Mouse (Mus musculus): Measurements from ENCODE around the gene Ngp.
"Not testable (repeated sequence)": the region's sequence is repeated elsewhere in the genome, so short reads cannot be mapped to it uniquely, and the experiment has no call there.

Gene Ngp

GRCm38 (mm10) chr9:110419511-110420112 lies at the start of gene Ngp:
Gene Ngp, plus strand, starts transcription at chr9:110419747.
- no peak for DNase-seq (ENCODE audit: low read depth)

GRCm38 (mm10) chr9:110369860-110370259 lies 49.7 kb upstream of the Ngp start:
- peak; percentile 68 for DNase-seq (ENCODE audit: low read depth)

DNA sequence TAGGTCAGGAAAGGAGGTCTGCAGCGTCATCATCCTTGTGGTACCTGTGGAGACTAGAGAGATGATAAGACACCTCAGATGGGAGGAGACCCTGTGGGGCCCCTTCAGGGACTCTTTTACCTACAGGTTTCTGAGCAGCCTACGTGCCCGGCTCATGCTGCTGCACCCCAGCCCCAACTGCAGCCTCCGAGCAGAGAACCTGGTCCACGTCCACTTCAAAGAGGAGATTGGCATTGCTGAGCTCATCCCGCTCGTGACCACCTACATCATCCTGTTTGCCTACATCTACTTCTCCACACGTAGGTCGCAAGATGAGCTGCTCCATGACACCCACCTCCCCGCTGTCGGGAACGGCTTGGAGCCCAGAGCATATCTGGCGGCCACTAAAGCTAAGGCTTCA lies 45.7 kb upstream of the Ngp start:
- no peak for DNase-seq (ENCODE audit: low read depth)

DNA sequence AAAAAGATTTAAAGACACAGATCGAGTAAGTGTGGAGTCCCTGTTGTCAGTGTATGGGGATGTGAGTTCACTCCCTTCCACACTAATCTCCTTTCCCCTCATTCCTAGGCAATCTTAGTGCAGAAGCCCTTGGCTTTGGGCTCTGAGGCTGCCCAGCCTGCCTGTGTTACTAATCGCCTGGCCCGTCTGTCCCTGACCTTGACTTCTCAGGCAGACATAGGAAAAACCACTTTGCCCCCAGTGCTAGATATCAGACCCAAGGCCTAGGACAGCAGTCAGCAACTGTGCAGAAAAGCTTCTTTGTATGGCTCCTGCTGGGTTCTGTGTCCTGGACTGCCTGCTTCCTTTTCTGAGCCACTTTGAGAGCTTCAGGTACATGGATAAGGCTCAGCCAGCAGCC lies 43.9 kb upstream of the Ngp start:
- no peak for DNase-seq (ENCODE audit: low read depth)

GRCm38 (mm10) chr9:110377655-110378054 lies 41.9 kb upstream of the Ngp start:
- not testable (repeated sequence) for DNase-seq (ENCODE audit: low read depth)

DNA sequence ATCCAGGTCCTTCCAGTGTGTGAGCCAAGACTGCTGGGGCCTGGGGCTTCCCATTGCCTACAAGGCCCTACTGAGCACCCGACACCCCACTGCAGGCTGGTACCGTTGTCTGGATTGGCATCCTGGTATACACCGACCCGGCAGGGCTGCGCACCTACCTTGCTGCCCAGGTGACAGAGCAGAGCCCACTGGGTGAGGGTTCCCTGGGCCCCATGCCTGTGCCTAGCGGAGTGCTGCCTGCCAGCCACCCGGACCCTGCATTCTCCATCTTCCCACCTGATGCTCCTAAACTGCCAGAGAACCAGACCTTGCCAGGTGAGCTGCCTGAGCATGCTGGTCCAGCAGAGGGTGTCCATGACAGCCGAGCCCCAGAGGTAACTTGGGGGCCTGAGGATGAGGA lies 40.2 kb upstream of the Ngp start:
- DNase-seq (ENCODE audit: low read depth): no peak

- DNase-seq (ENCODE audit: low read depth): no peak
These were observed 38.9 kb upstream of the Ngp start for GRCm38 (mm10) chr9:110380662-110381061.

DNA sequence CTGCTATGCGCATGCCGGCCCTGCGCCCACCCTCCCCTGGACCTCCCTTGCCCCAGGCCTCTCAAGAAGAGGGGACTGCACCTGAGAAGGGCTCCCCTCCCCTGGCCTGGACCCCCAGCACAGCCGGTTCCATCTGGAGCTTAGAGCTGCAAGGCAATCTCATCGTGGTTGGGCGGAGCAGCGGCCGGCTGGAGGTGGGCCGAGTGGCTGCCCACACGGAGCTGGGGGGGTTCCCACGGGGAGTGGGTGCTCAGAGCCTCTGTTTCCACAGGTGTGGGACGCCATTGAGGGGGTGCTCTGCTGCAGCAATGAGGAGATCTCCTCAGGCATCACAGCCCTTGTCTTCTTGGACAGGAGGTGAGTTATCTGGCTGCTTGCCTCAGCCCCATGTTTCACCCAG lies 38.3 kb upstream of the Ngp start:
- no peak for DNase-seq (ENCODE audit: low read depth)

GRCm38 (mm10) chr9:110384369-110384929 lies 35.1 kb upstream of the Ngp start:
- peak; percentile 11 for DNase-seq (ENCODE audit: low read depth)

GRCm38 (mm10) chr9:110388011-110388410 lies 31.5 kb upstream of the Ngp start:
- DNase-seq (ENCODE audit: low read depth): no peak

GRCm38 (mm10) chr9:110390843-110391242 lies 28.7 kb upstream of the Ngp start:
- no peak for DNase-seq (ENCODE audit: low read depth)

DNA sequence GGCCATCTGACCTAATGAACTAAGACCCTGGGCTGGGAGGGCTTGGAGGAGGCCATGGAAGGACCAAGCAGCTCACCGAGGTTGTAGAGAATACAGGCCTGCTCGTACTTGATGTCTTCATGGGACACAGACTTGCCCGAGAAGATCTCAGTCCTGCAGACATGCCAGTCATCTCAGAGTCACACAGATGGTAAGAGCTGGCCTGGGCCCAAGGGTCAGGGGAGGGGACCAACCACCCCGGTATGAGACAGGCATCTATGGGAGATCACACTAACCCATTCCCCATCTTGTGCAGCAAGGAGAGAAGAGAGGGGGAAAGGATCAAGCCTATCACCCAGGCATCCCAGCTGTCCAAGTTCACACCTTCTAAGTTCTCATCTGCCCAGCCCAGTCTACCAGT lies 26.3 kb upstream of the Ngp start:
- no peak for DNase-seq (ENCODE audit: low read depth)

- DNase-seq (ENCODE audit: low read depth): no peak
These were observed 18.9 kb upstream of the Ngp start for GRCm38 (mm10) chr9:110400650-110401049.

GRCm38 (mm10) chr9:110402731-110403130 lies 16.8 kb upstream of the Ngp start:
- DNase-seq (ENCODE audit: low read depth): no peak

GRCm38 (mm10) chr9:110403240-110403639 lies 16.3 kb upstream of the Ngp start:
- DNase-seq (ENCODE audit: low read depth): not testable (repeated sequence)

DNA sequence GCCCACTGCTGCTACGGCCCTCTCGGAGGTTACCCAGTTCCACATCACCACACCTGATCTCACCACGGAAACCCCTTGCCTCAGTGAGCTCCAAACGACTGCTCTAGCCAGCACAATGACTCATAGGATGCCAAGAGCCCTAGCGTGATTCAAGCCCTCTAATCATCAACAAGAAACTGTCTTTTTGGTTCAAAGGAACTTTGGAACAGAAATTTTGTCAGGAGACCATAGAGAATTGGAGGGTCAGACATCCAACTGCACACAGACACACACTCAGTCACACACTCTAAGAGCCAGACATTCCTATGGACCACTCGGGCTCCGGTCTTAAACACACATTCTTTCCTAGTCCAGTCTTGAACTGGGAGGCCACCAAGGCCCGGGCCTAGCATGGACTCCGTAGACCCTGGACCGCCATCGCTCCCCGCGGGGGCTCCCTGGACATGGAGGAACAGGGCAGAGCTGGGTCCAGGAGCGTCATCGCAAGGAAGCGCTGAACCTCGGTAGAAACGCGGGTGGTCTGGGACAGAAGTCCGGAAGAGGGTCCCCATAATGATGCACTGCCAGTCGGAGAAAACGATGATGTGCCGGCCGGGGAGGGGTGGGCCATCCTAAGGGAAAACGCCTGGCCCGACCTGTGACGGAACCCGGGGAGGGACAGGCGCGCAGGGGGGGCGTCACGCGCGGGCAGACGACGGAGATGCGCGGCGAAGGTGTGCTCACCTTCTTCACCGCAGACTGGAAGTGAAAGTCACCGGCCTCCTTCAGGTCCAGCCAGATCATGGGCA lies 12.0 kb upstream of the Ngp start:
- peak; percentile 63 for DNase-seq (ENCODE audit: low read depth)

GRCm38 (mm10) chr9:110408099-110408773 lies 11.3 kb upstream of the Ngp start, which contains the start of gene Ptpn23:
Gene Ptpn23, minus strand, starts transcription at chr9:110408213.
- peak; percentile 98 for DNase-seq (ENCODE audit: low read depth)

GRCm38 (mm10) chr9:110410908-110411887 lies 8.3 kb upstream of the Ngp start:
- DNase-seq (ENCODE audit: low read depth): peak; percentile 94

DNA sequence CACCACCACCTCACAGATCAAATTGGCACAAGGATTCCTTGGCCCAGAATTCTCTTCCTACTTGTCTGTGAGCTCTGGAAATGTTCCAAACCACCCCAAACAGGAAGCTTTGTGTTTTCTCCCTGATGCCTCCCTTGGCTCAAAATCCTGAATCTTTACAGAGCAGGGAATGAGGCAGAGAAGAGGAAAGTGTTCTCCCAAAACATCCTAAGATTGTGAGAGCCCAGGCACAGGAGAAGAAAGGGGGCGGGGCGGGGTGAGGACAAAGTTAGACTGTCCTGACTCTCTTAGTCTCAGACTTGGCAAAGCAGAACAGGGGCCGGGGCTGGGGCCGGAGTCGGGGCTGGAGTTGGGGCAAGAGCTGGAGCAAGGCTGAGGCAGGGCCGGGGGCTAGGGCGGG lies 6.6 kb upstream of the Ngp start:
- DNase-seq (ENCODE audit: low read depth): peak; percentile 49

GRCm38 (mm10) chr9:110413785-110414184 lies 5.8 kb upstream of the Ngp start:
- peak; percentile 56 for DNase-seq (ENCODE audit: low read depth)

GRCm38 (mm10) chr9:110431241-110431640 lies 11.7 kb downstream of the Ngp start:
- DNase-seq (ENCODE audit: low read depth): no peak

All from NIH3T3 (cell line).